Mouse (Mus musculus) intestine, embryonic 15.5 days (tissue): ENCODE measurements around the gene Atxn7l2. TPM values are rescaled to one million over a fixed set of nuclear protein-coding genes. Genes with fewer than 3 reads are reported as not detected.

Experiments
- ATAC-seq: fragments of 200-750 bp; cut with Nextera tagmentation; 2 replicates; pipeline ENCODE4 v1.8.0; 2017; ENCODE audit warnings: moderate TSS enrichment, moderate library complexity
- H3K27ac ChIP-seq: fragments of 300-500 bp; sonication (generic); 2 replicates; pipeline ENCODE4 v1.5.1; 2015; ENCODE audit warnings: mild to moderate bottlenecking, inconsistent platforms
- H3K27me3 ChIP-seq: fragments of 300-500 bp; sonication (generic); replicated peaks from 2 replicates; pipeline ENCODE4 v1.6.1; 2015; ENCODE audit warnings: inconsistent platforms
- H3K36me3 ChIP-seq: fragments of 300-500 bp; sonication (generic); 2 replicates; pipeline ENCODE4 v1.6.1; 2015; ENCODE audit warnings: inconsistent platforms
- H3K4me1 ChIP-seq: fragments of 300-500 bp; sonication (generic); replicated peaks from 2 replicates; pipeline ENCODE4 v1.6.1; 2015; ENCODE audit warnings: inconsistent platforms
- H3K4me2 ChIP-seq: fragments of 300-500 bp; sonication (generic); replicated peaks from 2 replicates; pipeline ENCODE4 v1.6.1; 2015; ENCODE audit warnings: mild to moderate bottlenecking, inconsistent platforms
- H3K4me3 ChIP-seq: fragments of 300-500 bp; sonication (generic); replicated peaks from 2 replicates; pipeline ENCODE4 v1.5.1; 2015; ENCODE audit warnings: inconsistent platforms
- H3K9ac ChIP-seq: fragments of 300-500 bp; sonication (generic); 2 replicates; pipeline ENCODE4 v1.6.1; 2015; ENCODE audit warnings: inconsistent platforms
- H3K9me3 ChIP-seq: fragments of 300-500 bp; sonication (generic); 2 replicates; pipeline ENCODE4 v1.6.1; 2016; ENCODE audit warnings: inconsistent platforms
- WGBS: fragments of 180-500 bp; shearing (Covaris S2); methylation state at CpG from one replicate; pipeline ENCODE4 v1.1.7; 2015; 5-methylcytosine and 5-hydroxymethylcytosine counted together
- polyA plus RNA-seq: library from polyadenylated mRNA; unstranded; fragments of >200 nt; fragmentation: Nextera tagmentation; extraction: Ambion mirVana; gene quantifications from 2 replicates; pipeline ENCODE4 v1.2.1, GENCODE M21; 2015

Atxn7l2 gene
- polyA plus RNA-seq, 1 experiment from 2014 or later = 11.3 TPM

DNA sequence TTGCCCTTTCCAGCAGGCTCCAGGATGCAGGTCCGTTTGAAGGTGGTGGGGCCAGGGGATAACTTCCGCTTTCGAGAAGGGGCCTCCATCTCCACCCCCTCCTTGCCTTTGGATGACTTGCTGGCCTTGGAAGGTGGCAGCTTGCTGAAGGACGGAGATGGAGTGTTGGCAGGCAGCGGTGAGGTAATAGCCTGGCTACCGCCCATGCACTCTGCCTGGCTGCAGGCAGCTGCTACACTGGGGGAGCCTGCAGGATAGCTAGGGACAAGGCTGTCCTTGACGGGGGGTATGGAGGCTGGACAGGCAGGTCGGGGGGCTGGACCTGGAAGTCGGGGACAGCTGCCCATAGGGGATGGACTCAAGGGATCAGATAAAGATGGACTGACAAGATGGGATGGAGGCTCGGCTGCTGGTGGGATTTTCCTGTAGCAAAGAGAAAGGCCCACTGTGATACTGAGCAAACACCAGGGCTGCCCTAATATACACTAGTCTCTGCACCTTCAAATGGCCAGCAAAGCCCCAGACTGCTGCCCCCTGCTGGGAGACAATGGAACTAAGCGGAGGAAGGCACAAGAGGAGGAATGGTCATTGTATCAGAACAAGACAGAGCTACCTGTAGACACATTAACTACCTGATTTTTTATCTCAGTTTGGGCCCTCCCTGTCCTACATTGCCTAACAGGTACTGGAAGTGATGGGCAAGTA, 7.0 kb downstream of the Atxn7l2 start:
- H3K4me2 ChIP-seq = no peak overlapping the region
- no peak overlapping the region for H3K27ac ChIP-seq
- 82% methylated on average over 11 of the region's 11 CpGs for WGBS
- no peak overlapping the region for H3K9ac ChIP-seq
- peaks cover 16% of the 10 kb centered on the region for H3K36me3 ChIP-seq
- ATAC-seq = no peak
- H3K4me1 ChIP-seq = peaks cover 20% of the 10 kb centered on the region
- no peaks in the 10 kb centered on the region for H3K27me3 ChIP-seq
- no peaks in the 10 kb centered on the region for H3K9me3 ChIP-seq
- H3K4me3 ChIP-seq = no peak overlapping the region

DNA sequence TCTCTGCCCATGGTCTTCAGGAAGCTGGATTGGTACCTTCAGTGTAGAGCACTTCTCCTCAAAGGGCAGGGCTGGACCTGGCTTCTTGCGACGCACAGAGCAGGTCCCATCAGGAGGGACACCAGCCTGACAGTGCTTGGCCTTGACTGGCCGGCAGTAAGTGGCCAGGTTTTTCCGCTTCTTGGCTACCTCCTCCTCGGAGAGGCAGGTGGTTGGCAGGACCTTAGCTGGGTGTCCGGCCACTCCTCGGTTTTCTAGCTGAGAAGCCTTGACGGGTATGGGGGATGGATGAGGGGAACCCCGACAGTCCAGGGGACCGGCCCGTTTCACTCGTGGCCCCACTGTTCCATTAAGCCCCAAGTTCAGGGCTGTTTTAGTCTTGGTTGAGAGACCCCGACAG, 7.5 kb downstream of the Atxn7l2 start:
- H3K4me2 ChIP-seq = no peak overlapping the region
- H3K27me3 ChIP-seq = no peaks in the 10 kb centered on the region
- H3K36me3 ChIP-seq = peaks cover 16% of the 10 kb centered on the region
- H3K27ac ChIP-seq = no peak overlapping the region
- no peak overlapping the region for H3K9ac ChIP-seq
- no peak overlapping the region for H3K4me3 ChIP-seq
- 94% methylated on average over 13 of the region's 13 CpGs for WGBS
- no peaks in the 10 kb centered on the region for H3K9me3 ChIP-seq
- ATAC-seq = no peak
- H3K4me1 ChIP-seq = peaks cover 15% of the 10 kb centered on the region

DNA sequence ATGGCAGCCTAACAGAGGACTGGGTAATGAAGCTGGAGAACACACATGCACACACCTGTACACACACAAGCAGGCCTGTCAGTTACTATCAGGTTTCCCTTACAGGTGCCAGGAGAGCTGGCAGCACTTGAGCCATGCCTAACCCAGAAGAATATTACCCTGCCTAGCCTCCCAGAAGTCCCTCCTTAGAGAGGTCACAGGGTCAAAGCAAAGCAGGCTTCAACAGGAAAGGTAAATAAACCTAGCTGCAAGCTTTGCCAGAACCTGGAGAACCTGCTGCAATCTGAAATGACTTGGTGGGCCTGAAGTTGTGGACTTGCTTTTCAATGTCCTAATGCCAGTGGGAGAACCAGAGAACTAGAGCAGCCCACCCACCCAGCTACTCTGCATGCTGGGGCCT, 8.2 kb downstream of the Atxn7l2 start:
- no peaks in the 10 kb centered on the region for H3K27me3 ChIP-seq
- no peak for ATAC-seq
- H3K9ac ChIP-seq = no peak overlapping the region
- H3K4me3 ChIP-seq = no peak overlapping the region
- H3K27ac ChIP-seq = no peak overlapping the region; the same call in 1 of the 2 replicates
- no peaks in the 10 kb centered on the region for H3K9me3 ChIP-seq
- peaks cover 13% of the 10 kb centered on the region for H3K36me3 ChIP-seq
- peaks cover 12% of the 10 kb centered on the region for H3K4me1 ChIP-seq
- H3K4me2 ChIP-seq = no peak overlapping the region

DNA sequence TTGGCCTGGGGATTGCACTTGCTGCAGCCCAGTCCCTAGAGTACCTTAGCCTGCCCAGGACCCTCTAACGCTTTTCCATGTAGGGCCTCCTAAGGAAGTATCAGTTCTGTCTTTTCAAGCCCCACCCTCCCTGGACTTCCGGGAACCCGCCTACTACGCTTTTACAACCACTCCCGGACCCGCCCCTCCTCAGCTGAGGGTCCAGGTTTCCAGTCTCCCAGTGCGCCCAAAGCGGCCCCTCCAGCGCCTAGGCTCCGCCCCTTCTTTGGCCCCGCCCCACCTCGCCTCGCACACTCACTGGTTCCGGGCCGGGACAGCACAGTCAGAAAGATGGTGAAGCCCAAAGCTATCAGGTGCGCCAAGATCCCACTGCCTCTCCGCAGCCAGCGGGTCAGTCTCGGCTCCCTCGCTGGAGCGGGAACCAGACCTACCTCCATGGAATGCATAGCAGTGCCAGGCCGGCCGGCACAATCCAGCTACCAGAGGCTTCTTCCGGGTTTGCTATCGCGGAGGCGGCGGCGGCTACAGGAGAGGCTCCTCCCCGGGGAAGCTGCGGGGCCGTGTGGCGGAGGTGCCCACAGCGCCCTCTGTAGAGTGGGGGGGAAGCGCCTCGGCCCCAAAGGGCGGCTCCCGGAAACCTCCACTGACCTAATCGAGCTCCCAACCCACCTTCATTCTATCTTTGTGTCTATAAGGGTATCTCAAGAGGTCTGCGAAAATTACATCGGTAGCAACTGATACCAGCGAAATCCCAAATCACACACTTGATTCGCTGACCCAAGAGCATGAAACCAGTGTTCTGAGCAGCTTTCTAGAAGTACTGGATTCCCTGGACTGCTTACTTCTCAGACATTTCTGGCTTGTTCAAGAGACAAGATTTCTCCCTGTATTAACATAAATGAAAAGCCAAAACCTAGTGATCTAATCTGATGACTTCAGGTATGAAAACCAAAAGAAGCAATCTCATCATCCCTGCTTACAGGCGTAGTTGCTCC, 10.1 kb downstream of the Atxn7l2 start, which contains the start of gene Cyb561d1:
TSS of gene Cyb561d1 (minus strand) at position 884 of the 995 bp plus-strand sequence.
- Histone ChIP-seq H3K27me3 (no peaks in the 10 kb centered on the region), H3K9ac (peak within 1 kb of the TSS; percentile 57), H3K27ac (peak within 1 kb of the TSS; percentile 91), H3K4me1 (peaks cover 16% of the 10 kb centered on the region), H3K36me3 (peaks cover 9% of the 10 kb centered on the region; the same call in 1 of the 2 replicates), H3K4me3 (peak within 1 kb of the TSS; percentile 64), H3K9me3 (no peaks in the 10 kb centered on the region), H3K4me2 (peak within 1 kb of the TSS; percentile 69)
- ATAC-seq = peak; percentile 97
- WGBS = 2% methylated on average over 44 of the region's 44 CpGs

DNA sequence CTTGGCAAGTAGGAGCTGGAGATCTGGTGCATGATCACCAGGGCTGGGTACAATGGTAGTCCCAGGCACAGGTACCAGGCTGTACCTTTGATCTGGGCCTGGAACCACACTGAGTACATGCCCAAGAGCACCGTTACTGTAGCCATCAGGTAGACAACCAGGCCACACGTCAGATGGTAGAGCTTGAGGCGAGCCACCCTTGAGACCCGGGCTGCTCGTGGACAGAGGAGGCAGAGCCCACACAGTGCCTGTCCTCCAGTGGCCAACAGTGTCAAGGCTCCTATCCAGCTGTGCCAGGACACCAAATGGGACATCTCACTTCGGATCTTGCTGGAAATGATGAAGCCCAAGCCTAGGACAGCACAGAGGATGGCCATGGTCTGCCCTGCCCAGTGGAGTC, 11.5 kb downstream of the Atxn7l2 start:
- Histone ChIP-seq H3K4me1 (peaks cover 16% of the 10 kb centered on the region), H3K4me2 (peak overlapping the region; percentile 69; the same call in 1 of the 2 replicates)

DNA sequence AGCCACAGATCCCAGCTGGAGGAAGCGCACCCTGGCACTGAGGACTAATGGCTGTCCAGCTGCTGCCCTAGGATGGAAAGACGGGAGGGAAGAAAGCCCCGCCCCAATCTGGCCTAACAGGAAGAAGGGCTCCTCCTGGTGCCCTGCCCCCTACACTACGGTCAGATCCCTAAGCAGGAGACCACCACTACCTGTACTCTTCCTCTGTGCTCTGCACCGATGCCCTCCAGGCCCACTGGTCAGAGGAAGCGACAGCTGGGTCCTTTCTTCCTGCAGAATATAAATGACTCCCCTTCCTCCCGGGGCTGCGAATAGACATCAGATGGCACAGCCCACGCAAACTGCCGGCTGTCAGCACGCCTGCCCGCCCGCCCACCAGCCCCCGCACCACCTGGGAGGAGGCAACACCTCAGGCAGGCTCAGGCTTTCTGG, 13.7 kb downstream of the Atxn7l2 start:
- Histone ChIP-seq H3K27me3 (no peaks in the 10 kb centered on the region), H3K9me3 (no peaks in the 10 kb centered on the region), H3K4me3 (no peak overlapping the region), H3K36me3 (no peaks in the 10 kb centered on the region), H3K9ac (no peak overlapping the region), H3K4me2 (peak overlapping the region; percentile 9; the same call in 1 of the 2 replicates), H3K27ac (peak overlapping the region; percentile 36; the same call in 1 of the 2 replicates), H3K4me1 (peaks cover 20% of the 10 kb centered on the region)
- 18% methylated on average over 14 of the region's 14 CpGs for WGBS
- no peak for ATAC-seq

More for the DNA sequence above, 11.5 kb downstream of the Atxn7l2 start:
- H3K36me3 ChIP-seq = peaks cover 9% of the 10 kb centered on the region; the same call in 1 of the 2 replicates
- ATAC-seq = no peak
- H3K9ac ChIP-seq = no peak overlapping the region
- H3K27ac ChIP-seq = no peak overlapping the region
- 0 out of 2 replicates have a peak overlapping the region, but pooled peaks have one; percentile 64 for H3K4me3 ChIP-seq
- H3K27me3 ChIP-seq = no peaks in the 10 kb centered on the region
- no peaks in the 10 kb centered on the region for H3K9me3 ChIP-seq
- WGBS = 96% methylated on average over 6 of the region's 6 CpGs

DNA sequence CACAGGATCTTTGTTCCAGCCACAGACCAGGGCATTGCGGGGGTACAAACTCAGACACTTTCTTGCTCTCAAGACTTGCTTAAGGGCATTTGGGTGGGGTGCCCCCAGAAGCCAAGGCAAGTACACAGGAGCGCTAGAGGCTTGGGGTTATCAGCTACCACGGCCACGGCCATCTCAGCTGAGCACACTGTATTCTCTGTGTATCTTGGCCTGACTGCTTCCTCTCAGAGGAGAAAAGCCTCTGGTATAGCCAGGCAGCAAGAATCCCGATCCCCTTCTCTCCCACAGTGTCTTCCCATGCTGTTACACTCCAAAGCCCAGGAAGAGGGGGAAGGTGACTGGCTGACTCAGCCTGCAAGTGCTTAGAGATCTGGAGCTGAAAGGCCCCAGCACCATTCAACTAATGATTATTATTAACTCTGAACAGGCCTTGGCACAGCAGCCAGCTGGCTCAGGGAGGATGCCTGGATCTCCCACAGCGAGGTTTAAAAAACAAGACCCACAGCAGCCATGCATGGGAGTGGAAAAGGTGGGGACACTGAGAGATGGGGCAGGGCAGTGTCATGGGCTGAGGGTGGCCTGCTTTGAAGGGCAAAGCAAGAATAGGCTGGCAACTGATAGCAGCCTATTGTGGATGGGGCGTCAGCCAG, 14.7 kb downstream of the Atxn7l2 start:
- Histone ChIP-seq H3K27me3 (no peaks in the 10 kb centered on the region), H3K4me3 (no peak overlapping the region), H3K4me1 (peaks cover 20% of the 10 kb centered on the region), H3K9me3 (no peaks in the 10 kb centered on the region), H3K36me3 (no peaks in the 10 kb centered on the region), H3K4me2 (no peak overlapping the region), H3K27ac (no peak overlapping the region), H3K9ac (no peak overlapping the region)
- 80% methylated on average over 7 of the region's 7 CpGs for WGBS
- ATAC-seq = no peak

DNA sequence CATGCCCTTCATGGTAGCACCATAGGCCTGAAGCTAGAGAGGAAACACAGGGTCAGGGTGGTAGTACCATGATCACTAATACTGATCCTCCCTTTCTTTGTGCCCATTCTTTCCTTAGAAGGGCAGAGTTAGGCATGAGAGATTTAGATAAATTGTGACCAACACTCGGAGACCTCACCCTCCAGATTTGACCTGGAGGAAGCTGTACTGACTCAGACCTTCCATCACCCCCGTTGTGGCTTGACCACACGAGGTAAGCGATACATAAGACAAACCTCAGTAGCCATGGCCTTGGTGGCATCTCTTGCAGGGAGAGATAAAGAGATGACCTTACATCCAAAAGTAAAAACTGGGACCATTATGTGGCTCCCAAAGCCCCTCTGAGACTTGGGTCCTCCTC, 15.4 kb downstream of the Atxn7l2 start:
- H3K27me3 ChIP-seq = no peaks in the 10 kb centered on the region
- no peak for ATAC-seq
- 88% methylated on average over 4 of the region's 4 CpGs for WGBS
- H3K9me3 ChIP-seq = no peaks in the 10 kb centered on the region
- H3K4me2 ChIP-seq = no peak overlapping the region
- no peaks in the 10 kb centered on the region for H3K36me3 ChIP-seq
- H3K9ac ChIP-seq = no peak overlapping the region
- H3K4me1 ChIP-seq = peaks cover 20% of the 10 kb centered on the region
- no peak overlapping the region for H3K27ac ChIP-seq
- no peak overlapping the region for H3K4me3 ChIP-seq

DNA sequence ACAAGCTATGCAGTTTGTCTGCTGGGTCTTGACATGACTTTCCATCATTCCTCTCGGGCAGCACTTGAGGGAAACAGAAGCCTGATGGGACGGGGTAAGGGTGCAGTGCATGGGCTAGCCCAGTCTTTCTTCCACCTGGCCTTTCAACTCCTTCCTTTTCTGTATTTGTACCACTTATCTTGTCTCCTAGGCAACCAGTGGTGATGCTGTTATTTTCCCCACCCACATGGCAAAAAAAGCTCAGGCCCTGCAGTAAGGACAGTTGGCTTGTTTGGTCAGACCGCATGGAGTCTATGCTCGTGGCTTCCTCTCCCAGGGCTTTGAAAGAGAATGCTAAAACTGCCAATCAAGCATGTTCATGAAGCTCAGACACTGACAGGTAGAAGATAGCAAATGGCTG, 17.0 kb downstream of the Atxn7l2 start:
- no peak overlapping the region for H3K27ac ChIP-seq
- H3K36me3 ChIP-seq = no peaks in the 10 kb centered on the region
- 45% methylated on average over 4 of the region's 4 CpGs for WGBS
- H3K4me2 ChIP-seq = no peak overlapping the region
- H3K4me1 ChIP-seq = peaks cover 26% of the 10 kb centered on the region
- no peak for ATAC-seq
- no peak overlapping the region for H3K9ac ChIP-seq
- no peak overlapping the region for H3K4me3 ChIP-seq
- no peaks in the 10 kb centered on the region for H3K9me3 ChIP-seq
- H3K27me3 ChIP-seq = no peaks in the 10 kb centered on the region

DNA sequence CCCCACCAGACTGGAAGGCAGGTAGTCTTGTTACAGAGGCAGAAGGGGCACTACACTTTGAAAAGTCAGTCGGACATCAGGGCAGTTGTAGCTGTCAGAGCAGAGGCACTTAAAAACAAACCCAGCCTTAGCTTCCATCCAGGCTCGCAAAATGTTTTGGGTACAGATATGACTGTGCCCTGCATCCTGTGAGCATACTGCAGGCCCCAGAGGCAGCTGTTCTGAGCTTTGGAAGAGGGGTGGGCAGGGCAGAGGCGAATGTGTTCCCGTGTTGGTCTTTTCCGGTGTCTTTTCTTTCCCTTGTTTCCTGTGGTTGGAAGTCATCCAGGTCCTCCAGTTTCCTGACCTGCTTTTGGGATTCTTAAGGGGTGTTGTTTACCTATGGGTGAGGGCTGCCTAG, 20.8 kb downstream of the Atxn7l2 start:
- WGBS = 18% methylated on average over 5 of the region's 5 CpGs
- Histone ChIP-seq H3K27ac (0 out of 2 replicates have a peak overlapping the region, but pooled peaks have one; percentile 24), H3K4me2 (peak overlapping the region; percentile 29), H3K36me3 (no peaks in the 10 kb centered on the region), H3K27me3 (no peaks in the 10 kb centered on the region), H3K9me3 (no peaks in the 10 kb centered on the region), H3K9ac (no peak overlapping the region), H3K4me1 (peaks cover 23% of the 10 kb centered on the region), H3K4me3 (no peak overlapping the region)
- no peak for ATAC-seq

DNA sequence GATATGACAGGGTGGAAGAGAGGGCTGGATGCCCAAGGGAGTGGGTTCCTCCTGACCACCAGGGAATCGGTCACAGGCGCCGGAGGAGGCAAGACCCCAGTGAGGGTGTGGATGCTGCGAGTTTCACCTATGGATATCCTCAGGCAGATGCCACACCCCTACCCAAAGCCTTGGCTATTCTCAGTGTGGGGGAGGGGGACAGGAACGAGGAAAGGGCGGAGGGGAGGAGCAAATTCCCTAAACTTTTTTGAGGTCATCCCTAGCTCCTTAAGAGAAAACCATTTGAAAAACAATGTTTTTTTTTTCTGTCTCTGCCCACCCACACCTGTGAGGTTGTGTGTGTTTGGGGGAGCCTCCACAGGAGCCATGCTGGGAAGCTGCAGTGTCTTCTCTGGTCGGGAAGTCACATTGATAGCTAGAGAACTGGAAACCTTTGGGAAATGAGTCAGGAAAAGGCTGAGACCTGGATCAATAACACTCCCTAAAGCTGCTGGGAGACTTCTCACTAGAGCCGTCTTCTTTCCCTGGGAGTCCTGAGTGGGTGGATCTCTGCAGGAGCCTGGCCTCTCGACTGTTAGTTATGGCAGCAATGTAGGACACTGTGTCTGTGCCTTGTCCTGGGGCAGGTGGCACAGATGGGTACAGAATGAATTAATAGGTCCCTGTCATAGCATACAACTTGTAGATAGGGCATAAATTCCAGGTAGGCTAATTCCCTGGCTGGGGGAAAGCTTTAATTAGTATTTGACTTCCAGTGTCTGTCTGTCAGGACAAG, 21.8 kb downstream of the Atxn7l2 start:
- ATAC-seq = no peak
- Histone ChIP-seq H3K4me1 (peaks cover 23% of the 10 kb centered on the region), H3K4me2 (no peak overlapping the region), H3K27me3 (no peaks in the 10 kb centered on the region), H3K36me3 (no peaks in the 10 kb centered on the region), H3K9ac (no peak overlapping the region), H3K27ac (no peak overlapping the region), H3K4me3 (no peak overlapping the region), H3K9me3 (no peaks in the 10 kb centered on the region)
- WGBS = 73% methylated on average over 9 of the region's 9 CpGs
